Comparison of ENCODE assay signal across 9 mouse cellular contexts in genomic region chr5:113855696-113856095, GRCm38 (mm10). TPM values are rescaled to one million over a fixed set of nuclear protein-coding genes. Genes with fewer than 3 reads are reported as not detected.
DNase-seq lines count a peak whose midpoint lies in the region; ATAC-seq and TF ChIP-seq lines count a peak whose summit lies in the region.
"Had no signal": no experiment of that assay in that cellular context is flagged by ENCODE, and none has a peak within 500 bp of the region (broad histone marks: within the 10 kb centered on the region; RNA-seq: fewer than 3 reads in every experiment).

No protein-coding gene starts in this region.

- WGBS in forebrain, embryonic 12.5 days: 34% methylated on average over 3 of the region's 3 CpGs
- 50% methylated on average over 3 of the region's 3 CpGs for WGBS in intestine, embryonic 14.5 days
- WGBS in midbrain, embryonic 14.5 days: 19% methylated on average over 3 of the region's 3 CpGs

- H3K9ac ChIP-seq in forebrain, embryonic 12.5 days: peak overlapping the region; percentile 5; the same call in 1 of the 2 replicates
- no peak overlapping the region for H3K9ac ChIP-seq in intestine, embryonic 14.5 days (ENCODE audit: low read length)
- H3K9ac ChIP-seq in midbrain, embryonic 14.5 days (replicated peaks; ENCODE audit: low read length): peak overlapping the region; percentile 26; the same call in 1 of the 2 replicates
- H3K9ac ChIP-seq: embryonic facial prominence, embryonic 13.5 days had no signal

- peaks cover 24% of the 10 kb centered on the region for H3K36me3 ChIP-seq in forebrain, embryonic 12.5 days (replicated peaks)
- H3K36me3 ChIP-seq in intestine, embryonic 14.5 days (ENCODE audit: control insufficient read depth, insufficient read depth, low read length): peaks cover 30% of the 10 kb centered on the region
- peaks cover 18% of the 10 kb centered on the region for H3K36me3 ChIP-seq in midbrain, embryonic 14.5 days (ENCODE audit: control insufficient read depth, insufficient read depth, low read length)

- no peak overlapping the region for H3K4me3 ChIP-seq in gastrocnemius, adult 2 months
- H3K4me3 ChIP-seq in forebrain, embryonic 12.5 days (replicated peaks): no peak overlapping the region
- no peak overlapping the region for H3K4me3 ChIP-seq in intestine, embryonic 14.5 days (ENCODE audit: low read depth, low read length)
- no peak overlapping the region for H3K4me3 ChIP-seq in midbrain, embryonic 14.5 days (replicated peaks; ENCODE audit: low read depth, low read length)
- H3K4me3 ChIP-seq: embryonic facial prominence, embryonic 13.5 days had no signal

- peak overlapping the region; percentile 24; the same call in 1 of the 2 replicates for H3K4me2 ChIP-seq in forebrain, embryonic 12.5 days
- no peak overlapping the region for H3K4me2 ChIP-seq in intestine, embryonic 14.5 days (ENCODE audit: low read length)
- H3K4me2 ChIP-seq in midbrain, embryonic 14.5 days (ENCODE audit: low read length): no peak overlapping the region
- H3K4me2 ChIP-seq: embryonic facial prominence, embryonic 13.5 days had no signal

- H3K27me3 ChIP-seq in forebrain, embryonic 12.5 days: no peaks in the 10 kb centered on the region
- H3K27me3 ChIP-seq in intestine, embryonic 14.5 days (replicated peaks; ENCODE audit: control insufficient read depth, insufficient read depth, low read length): no peaks in the 10 kb centered on the region
- no peaks in the 10 kb centered on the region for H3K27me3 ChIP-seq in midbrain, embryonic 14.5 days (ENCODE audit: control insufficient read depth, insufficient read depth, low read length)
- H3K27me3 ChIP-seq: embryonic facial prominence, embryonic 13.5 days had no signal

- H3K9me3 ChIP-seq in forebrain, embryonic 12.5 days: no peaks in the 10 kb centered on the region
- H3K9me3 ChIP-seq in intestine, embryonic 14.5 days (ENCODE audit: control insufficient read depth, low read length): no peaks in the 10 kb centered on the region
- no peaks in the 10 kb centered on the region for H3K9me3 ChIP-seq in midbrain, embryonic 14.5 days (ENCODE audit: control insufficient read depth, low read length)
- H3K9me3 ChIP-seq: embryonic facial prominence, embryonic 13.5 days had no signal

- peak overlapping the region; percentile 75 for H3K27ac ChIP-seq in gastrocnemius, adult 2 months
- H3K27ac ChIP-seq in forebrain, embryonic 12.5 days: peak overlapping the region; percentile 85
- peak overlapping the region; percentile 1; the same call in 1 of the 2 replicates for H3K27ac ChIP-seq in intestine, embryonic 14.5 days (ENCODE audit: low read depth)
- peak overlapping the region; percentile 78 for H3K27ac ChIP-seq in midbrain, embryonic 14.5 days (replicated peaks; ENCODE audit: low read depth, low read length)

- H3K4me1 ChIP-seq in forebrain, embryonic 12.5 days: peaks cover 45% of the 10 kb centered on the region
- H3K4me1 ChIP-seq in intestine, embryonic 14.5 days (replicated peaks; ENCODE audit: control insufficient read depth, insufficient read depth, low read length): peaks cover 13% of the 10 kb centered on the region
- H3K4me1 ChIP-seq in midbrain, embryonic 14.5 days (ENCODE audit: control insufficient read depth, insufficient read depth, low read length): peaks cover 30% of the 10 kb centered on the region

- no peak for TF ChIP-seq CTCF in gastrocnemius, adult 2 months (IDR thresholded peaks at IDR 0.05)

- intact Hi-C loops in gastrocnemius, adult 2 months (cut with DNase I): loop anchor here (2.0 to 5.0 kb wide), 2 partner anchors 53 to 192 kb away; partner anchors contain the start of gene Coro1c
- intact Hi-C loops in gastrocnemius, postnatal 14 days (cut with DNase I; ENCODE audit: low total_unique reads): loop anchor here (2.0 to 10.0 kb wide), 3 partner anchors 77 to 189 kb away; no protein-coding TSS in a partner anchor

- ATAC-seq in forebrain, embryonic 12.5 days (ENCODE audit: low FRiP score): peak; percentile 57
- no peak for ATAC-seq in intestine, embryonic 14.5 days (replicated peaks; ENCODE audit: low FRiP score, low TSS enrichment, low read depth)
- peak; percentile 59 for ATAC-seq in midbrain, embryonic 14.5 days (ENCODE audit: low FRiP score, low TSS enrichment)

- peak; percentile 45 for DNase-seq in gastrocnemius, adult 2 months
- no peak for DNase-seq in gastrocnemius, postnatal 14 days
- no peak for DNase-seq in intestine, embryonic 14.5 days (ENCODE audit: low spot score)
- DNase-seq in midbrain, embryonic 14.5 days: peak; percentile 71
- no peak for DNase-seq in thymus, postnatal 4 days
- no peak for DNase-seq in urinary bladder, postnatal 10 days (ENCODE audit: low spot score)
- DNase-seq in testis, postnatal 14 days (ENCODE audit: low spot score): no peak

RNA-seq across cellular contexts. Expression of gene Selplg, which starts 23.3 kb away (rescaled TPM):
- 1 to 10 TPM in 1 of 2 experiments, under 1 TPM in 1; 0.89 to 1.3 TPM for total RNA-seq in gastrocnemius, adult 2 months (2021)
- 1 to 10 TPM; 1.1 TPM for total RNA-seq in gastrocnemius, postnatal 14 days (2021)
- polyA plus RNA-seq in forebrain, embryonic 12.5 days (2016; fragmentation: Nextera tagmentation; extraction: Ambion mirVana): 0.82 and 0.88 TPM in 2 replicates
- polyA plus RNA-seq in intestine, embryonic 14.5 days (2014; fragmentation: Nextera tagmentation; extraction: Ambion mirVana): 4.0 and 4.7 TPM in 2 replicates
- polyA plus RNA-seq in midbrain, embryonic 14.5 days (2014; fragmentation: Nextera tagmentation; extraction: Ambion mirVana): 1.1 and 2.6 TPM in 2 replicates

RNA-seq across cellular contexts. Expression of gene Coro1c, which starts 52.9 kb away (rescaled TPM):
- total RNA-seq in gastrocnemius, adult 2 months (2021): 10 to 100 TPM in 1 of 2 experiments, 1 to 10 TPM in 1; 7.8 to 11.8 TPM
- total RNA-seq in gastrocnemius, postnatal 14 days (2021): 10 to 100 TPM; 24.0 to 28.7 TPM
- 256 and 277 TPM in 2 replicates for polyA plus RNA-seq in forebrain, embryonic 12.5 days (2016; fragmentation: Nextera tagmentation; extraction: Ambion mirVana)
- 185 and 200 TPM in 2 replicates for polyA plus RNA-seq in intestine, embryonic 14.5 days (2014; fragmentation: Nextera tagmentation; extraction: Ambion mirVana)
- 133 and 201 TPM in 2 replicates for polyA plus RNA-seq in midbrain, embryonic 14.5 days (2014; fragmentation: Nextera tagmentation; extraction: Ambion mirVana)

RNA-seq across cellular contexts. Expression of gene Tmem119, which starts 55.4 kb away (rescaled TPM):
- total RNA-seq in gastrocnemius, adult 2 months (2021): 1 to 10 TPM in 1 of 2 experiments, under 1 TPM in 1; 0.46 to 2.4 TPM
- total RNA-seq in gastrocnemius, postnatal 14 days (2021): 10 to 100 TPM in 1 of 2 experiments, 1 to 10 TPM in 1; 5.8 to 11.2 TPM
- 13.9 and 19.4 TPM in 2 replicates for polyA plus RNA-seq in forebrain, embryonic 12.5 days (2016; fragmentation: Nextera tagmentation; extraction: Ambion mirVana)
- polyA plus RNA-seq in intestine, embryonic 14.5 days (2014; fragmentation: Nextera tagmentation; extraction: Ambion mirVana): 41.9 and 46.1 TPM in 2 replicates
- 1.00 and 3.2 TPM in 2 replicates for polyA plus RNA-seq in midbrain, embryonic 14.5 days (2014; fragmentation: Nextera tagmentation; extraction: Ambion mirVana)

Comparison
In these comparisons a context has a peak if more than half of its experiments do, and no peak if none do; other contexts are left out.
1. DNase-seq: peak in gastrocnemius, adult 2 months (single experiment) and midbrain, embryonic 14.5 days (single experiment); none in gastrocnemius, postnatal 14 days (single experiment), intestine, embryonic 14.5 days (single experiment), thymus, postnatal 4 days (single experiment), urinary bladder, postnatal 10 days (single experiment) and testis, postnatal 14 days (single experiment).
2. H3K27ac ChIP-seq: peak in every context shown above with its lines; median percentile 85 in forebrain, embryonic 12.5 days; 78 in midbrain, embryonic 14.5 days; 75 in gastrocnemius, adult 2 months; 1 in intestine, embryonic 14.5 days.